Mouse (Mus musculus): ENCODE results near the gene Son. TPM values are rescaled to one million over a fixed set of nuclear protein-coding genes. Genes with fewer than 3 reads are reported as not detected.
"Not testable (repeated sequence)": the region's sequence is repeated elsewhere in the genome, so short reads cannot be mapped to it uniquely, and the experiment has no call there.

The Son gene
- polyA plus RNA-seq, 1 experiment from 2014 or later = 119 TPM

- not testable (repeated sequence) for DNase-seq (ENCODE audit: low spot score); H3K9me3 ChIP-seq; H3K27me3 ChIP-seq (replicated peaks; ENCODE audit: low read depth, poor library complexity, severe bottlenecking); H3K27ac ChIP-seq (replicated peaks)
- Histone ChIP-seq H3K4me1 (peaks cover 15% of the 10 kb centered on the region), H3K4me3 (peak overlapping the region; percentile 85), H3K36me3 (replicated peaks) (peaks cover 39% of the 10 kb centered on the region)
- 67% methylated on average over 1 of the region's 2 CpGs for WGBS
Observed at GRCm38 (mm10) chr16:91645420-91645819, 1.9 kb upstream of the Son start.

GRCm38 (mm10) chr16:91645995-91646602, 1.2 kb upstream of the Son start:
- Histone ChIP-seq H3K4me3 (peak overlapping the region; percentile 85), H3K9me3 (no peaks in the 10 kb centered on the region), H3K4me1 (peaks cover 15% of the 10 kb centered on the region), H3K36me3 (replicated peaks) (peaks cover 38% of the 10 kb centered on the region), H3K27me3 (replicated peaks; ENCODE audit: low read depth, poor library complexity, severe bottlenecking) (no peaks in the 10 kb centered on the region), H3K27ac (replicated peaks) (peak overlapping the region; percentile 99)
- 2% methylated on average over 11 of the region's 11 CpGs for WGBS
- DNase-seq (ENCODE audit: low spot score) = peak; percentile 28

GRCm38 (mm10) chr16:91646681-91647419, 456 bp upstream of the Son start, which contains the start of gene Gart:
Gene Gart (minus strand): TSS chr16:91646952.
- Histone ChIP-seq H3K4me3 (peak within 1 kb of the TSS; percentile 85), H3K36me3 (replicated peaks) (peaks cover 38% of the 10 kb centered on the region), H3K9me3 (no peaks in the 10 kb centered on the region), H3K27ac (replicated peaks) (peak within 1 kb of the TSS; percentile 99), H3K27me3 (replicated peaks; ENCODE audit: low read depth, poor library complexity, severe bottlenecking) (no peaks in the 10 kb centered on the region), H3K4me1 (peaks cover 15% of the 10 kb centered on the region)
- WGBS = under 1% methylated on average over 59 of the region's 59 CpGs
- DNase-seq (ENCODE audit: low spot score) = peak; percentile 95

GRCm38 (mm10) chr16:91648220-91648550, 879 bp downstream of the Son start:
- Histone ChIP-seq H3K9me3 (no peaks in the 10 kb centered on the region), H3K4me3 (peak overlapping the region; percentile 85), H3K27me3 (replicated peaks; ENCODE audit: low read depth, poor library complexity, severe bottlenecking) (no peaks in the 10 kb centered on the region), H3K27ac (replicated peaks) (peak overlapping the region; percentile 99), H3K4me1 (peaks cover 15% of the 10 kb centered on the region), H3K36me3 (replicated peaks) (peaks cover 38% of the 10 kb centered on the region)
- WGBS = under 1% methylated on average over 25 of the region's 25 CpGs
- DNase-seq (ENCODE audit: low spot score) = peak; percentile 88

GRCm38 (mm10) chr16:91649246-91649645, 1.9 kb downstream of the Son start:
- Histone ChIP-seq H3K9me3 (no peaks in the 10 kb centered on the region), H3K27me3 (replicated peaks; ENCODE audit: low read depth, poor library complexity, severe bottlenecking) (no peaks in the 10 kb centered on the region), H3K4me3 (peak overlapping the region; percentile 85), H3K4me1 (peaks cover 15% of the 10 kb centered on the region), H3K27ac (replicated peaks) (no peak overlapping the region), H3K36me3 (replicated peaks) (peaks cover 43% of the 10 kb centered on the region)
- WGBS = 72% methylated on average over 3 of the region's 3 CpGs
- DNase-seq (ENCODE audit: low spot score) = no peak

GRCm38 (mm10) chr16:91649781-91650180, 2.5 kb downstream of the Son start:
- no peaks in the 10 kb centered on the region for H3K9me3 ChIP-seq
- no peak for DNase-seq (ENCODE audit: low spot score)
- no peaks in the 10 kb centered on the region for H3K27me3 ChIP-seq (replicated peaks; ENCODE audit: low read depth, poor library complexity, severe bottlenecking)
- no peak overlapping the region for H3K27ac ChIP-seq (replicated peaks)
- H3K36me3 ChIP-seq (replicated peaks) = peaks cover 46% of the 10 kb centered on the region
- peak overlapping the region; percentile 85 for H3K4me3 ChIP-seq
- peaks cover 15% of the 10 kb centered on the region for H3K4me1 ChIP-seq

GRCm38 (mm10) chr16:91652191-91652590, 4.9 kb downstream of the Son start:
- WGBS = 95% methylated on average over 3 of the region's 3 CpGs
- no peak overlapping the region for H3K4me3 ChIP-seq
- H3K27me3 ChIP-seq (replicated peaks; ENCODE audit: low read depth, poor library complexity, severe bottlenecking) = no peaks in the 10 kb centered on the region
- no peak overlapping the region for H3K27ac ChIP-seq (replicated peaks)
- no peaks in the 10 kb centered on the region for H3K9me3 ChIP-seq
- peaks cover 70% of the 10 kb centered on the region for H3K36me3 ChIP-seq (replicated peaks)
- peaks cover 10% of the 10 kb centered on the region for H3K4me1 ChIP-seq
- DNase-seq (ENCODE audit: low spot score) = no peak

- 95% methylated on average over 9 of the region's 9 CpGs for whole genome bisulfite sequencing
- Histone ChIP-seq H3K27me3 (replicated peaks; ENCODE audit: low read depth, poor library complexity, severe bottlenecking) (no peaks in the 10 kb centered on the region), H3K27ac (replicated peaks) (no peak overlapping the region), H3K9me3 (peaks cover 7% of the 10 kb centered on the region; the same call in 1 of the 2 replicates), H3K4me1 (peaks cover under 1% of the 10 kb centered on the region; the same call in 1 of the 2 replicates), H3K4me3 (no peak overlapping the region), H3K36me3 (replicated peaks) (peaks cover 98% of the 10 kb centered on the region)
- DNase-seq (ENCODE audit: low spot score) = no peak
Observed at GRCm38 (mm10) chr16:91655285-91655684, 8.0 kb downstream of the Son start.

GRCm38 (mm10) chr16:91657285-91657684, 10.0 kb downstream of the Son start:
- no peak for DNase-seq (ENCODE audit: low spot score)
- no peak overlapping the region for H3K27ac ChIP-seq (replicated peaks)
- no peaks in the 10 kb centered on the region for H3K27me3 ChIP-seq (replicated peaks; ENCODE audit: low read depth, poor library complexity, severe bottlenecking)
- no peaks in the 10 kb centered on the region for H3K4me1 ChIP-seq
- no peak overlapping the region for H3K4me3 ChIP-seq
- 96% methylated on average over 17 of the region's 17 CpGs for WGBS
- peaks cover 7% of the 10 kb centered on the region; the same call in 1 of the 2 replicates for H3K9me3 ChIP-seq
- peaks cover 100% of the 10 kb centered on the region for H3K36me3 ChIP-seq (replicated peaks)

GRCm38 (mm10) chr16:91658471-91658870, 11.2 kb downstream of the Son start:
- 94% methylated on average over 5 of the region's 5 CpGs for WGBS
- Histone ChIP-seq H3K4me1 (no peaks in the 10 kb centered on the region), H3K27ac (replicated peaks) (no peak overlapping the region), H3K36me3 (replicated peaks) (peaks cover 100% of the 10 kb centered on the region), H3K4me3 (no peak overlapping the region), H3K9me3 (peaks cover 7% of the 10 kb centered on the region; the same call in 1 of the 2 replicates), H3K27me3 (replicated peaks; ENCODE audit: low read depth, poor library complexity, severe bottlenecking) (no peaks in the 10 kb centered on the region)
- DNase-seq (ENCODE audit: low spot score) = no peak

- no peaks in the 10 kb centered on the region for H3K4me1 ChIP-seq
- no peak overlapping the region for H3K4me3 ChIP-seq
- no peaks in the 10 kb centered on the region for H3K27me3 ChIP-seq (replicated peaks; ENCODE audit: low read depth, poor library complexity, severe bottlenecking)
- no peak overlapping the region for H3K27ac ChIP-seq (replicated peaks)
- peaks cover 100% of the 10 kb centered on the region for H3K36me3 ChIP-seq (replicated peaks)
- no peak for DNase-seq (ENCODE audit: low spot score)
- 96% methylated on average over 20 of the region's 20 CpGs for WGBS
- peaks cover 7% of the 10 kb centered on the region; the same call in 1 of the 2 replicates for H3K9me3 ChIP-seq
Observed at GRCm38 (mm10) chr16:91659798-91660197, 12.5 kb downstream of the Son start.

- no peaks in the 10 kb centered on the region for H3K4me1 ChIP-seq
- H3K27me3 ChIP-seq (replicated peaks; ENCODE audit: low read depth, poor library complexity, severe bottlenecking) = no peaks in the 10 kb centered on the region
- peaks cover 7% of the 10 kb centered on the region; the same call in 1 of the 2 replicates for H3K9me3 ChIP-seq
- peaks cover 100% of the 10 kb centered on the region for H3K36me3 ChIP-seq (replicated peaks)
- DNase-seq (ENCODE audit: low spot score) = no peak
- no peak overlapping the region for H3K27ac ChIP-seq (replicated peaks)
- 74% methylated on average over 1 of the region's 1 CpGs for WGBS
- no peak overlapping the region for H3K4me3 ChIP-seq
Observed at GRCm38 (mm10) chr16:91661397-91661796, 14.1 kb downstream of the Son start.

GRCm38 (mm10) chr16:91662336-91662735, 15.0 kb downstream of the Son start:
- H3K27me3 ChIP-seq (replicated peaks; ENCODE audit: low read depth, poor library complexity, severe bottlenecking) = no peaks in the 10 kb centered on the region
- peaks cover 100% of the 10 kb centered on the region for H3K36me3 ChIP-seq (replicated peaks)
- no peak for DNase-seq (ENCODE audit: low spot score)
- H3K27ac ChIP-seq (replicated peaks) = no peak overlapping the region
- peaks cover 7% of the 10 kb centered on the region; the same call in 1 of the 2 replicates for H3K9me3 ChIP-seq
- WGBS = 94% methylated on average over 16 of the region's 16 CpGs
- H3K4me1 ChIP-seq = no peaks in the 10 kb centered on the region
- no peak overlapping the region for H3K4me3 ChIP-seq
